Mouse (Mus musculus): ENCODE measurements at regions not wholly inside any gene's neighbourhood (a gene's known extent, or its start where the extent isn't known, plus 50 kb on each side); places are given as distances from the start of the nearest gene placed in this dataset.

DNA sequence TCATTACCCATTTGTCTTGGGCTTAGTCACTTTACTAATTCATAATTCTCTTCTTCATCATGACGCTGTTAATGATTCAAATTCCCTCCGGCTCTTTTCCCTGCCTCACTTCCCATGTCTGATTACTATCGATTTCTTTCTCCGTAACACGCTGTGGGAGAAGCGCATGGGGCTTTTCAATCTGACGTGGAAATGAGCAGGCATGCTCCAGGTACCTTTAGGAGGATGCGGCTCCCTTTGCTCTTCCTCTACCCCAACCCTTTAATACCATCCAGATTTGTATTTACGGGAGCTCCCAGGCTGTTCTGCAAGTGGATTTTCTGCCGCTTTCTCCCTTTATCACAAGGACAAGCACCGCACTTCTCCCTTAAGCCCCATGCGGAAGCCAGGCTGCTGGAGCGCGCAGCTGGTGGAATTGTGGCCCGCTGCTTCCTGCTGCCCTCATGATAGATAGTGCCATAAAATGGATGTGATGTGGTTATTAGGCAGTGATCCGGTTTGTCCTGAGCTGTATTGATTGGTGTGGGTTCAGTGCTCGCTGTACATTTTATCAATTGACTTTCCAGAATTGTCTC is 329.8 kb downstream of the Rnf144b start:
- H3K9me3 ChIP-seq (replicated peaks; ENCODE audit: low read length), result peaks cover 61% of the 10 kb centered on the region
- H3K9ac ChIP-seq (ENCODE audit: insufficient read depth, low read depth), result no peak overlapping the region
- DNase-seq (ENCODE audit: extremely low read depth), result no peak
- dilution Hi-C loops (cut with MboI; ENCODE audit: extremely low pct_ligation_motif_present, extremely low pct_unique_long_range_greater_than_20kb, low sequenced_read_pairs), result no loop called here
- no peaks in the 10 kb centered on the region for H3K79me2 ChIP-seq (replicated peaks; ENCODE audit: control insufficient read depth, extremely low read depth, insufficient read depth, poor library complexity, severe bottlenecking)
- H3K4me3 ChIP-seq (replicated peaks in 1 of 3; ENCODE audit: low read depth in 2 of 3, low read length in 2 of 3, poor library complexity in 1 of 3), result no peak overlapping the region
- H3K4me1 ChIP-seq (ENCODE audit: control insufficient read depth in 1 of 2, insufficient read depth in 2 of 2), result no peaks in the 10 kb centered on the region
- H3K27me3 ChIP-seq (replicated peaks), result no peaks in the 10 kb centered on the region
- H3K27ac ChIP-seq (ENCODE audit: insufficient read depth, low read depth), result no peak overlapping the region
- H3K36me3 ChIP-seq (replicated peaks in 1 of 2; ENCODE audit: control insufficient read depth in 1 of 2, insufficient read depth in 1 of 2, low read length in 1 of 2), result no peaks in the 10 kb centered on the region
- in situ Hi-C loops (cut with MboI; ENCODE audit: low pct_ligation_motif_present, low pct_unique_long_range_greater_than_20kb, low sequenced_read_pairs), result no loop called here
- no peak overlapping the region for H3K4me2 ChIP-seq (ENCODE audit: insufficient read depth, low read depth, poor library complexity, severe bottlenecking)
- TF ChIP-seq MXI1 (IDR thresholded peaks at IDR 0.05; ENCODE audit: low read depth, low read length) (no peak), ZKSCAN1 (IDR thresholded peaks at IDR 0.05; ENCODE audit: borderline replicate concordance, low read depth, low read length) (no peak), RCOR1 (conservative IDR thresholded peaks at IDR 0.05; ENCODE audit: low read depth, low read length) (no peak), EP300 (IDR thresholded peaks at IDR 0.05; ENCODE audit: low read length) (no peak), HCFC1 (IDR thresholded peaks at IDR 0.05; ENCODE audit: low read depth, low read length) (no peak), JUND (conservative IDR thresholded peaks at IDR 0.05; ENCODE audit: low read depth, low read length) (no peak), KAT2A (IDR thresholded peaks at IDR 0.05; ENCODE audit: insufficient replicate concordance, low read length) (no peak), ZC3H11A (IDR thresholded peaks at IDR 0.05; ENCODE audit: low read depth, low read length) (no peak), CHD2 (IDR thresholded peaks at IDR 0.05; ENCODE audit: low read length) (no peak), ZNF384 (IDR thresholded peaks at IDR 0.05; ENCODE audit: low read depth, low read length) (no peak), JUN (IDR thresholded peaks at IDR 0.05; ENCODE audit: insufficient read depth, low read depth, low read length) (no peak), MEF2A (IDR thresholded peaks at IDR 0.05; ENCODE audit: borderline replicate concordance, low read depth, low read length) (no peak)

- H3K9me3 ChIP-seq (replicated peaks; ENCODE audit: low read length), result peaks cover 61% of the 10 kb centered on the region
- H3K27me3 ChIP-seq (replicated peaks), result no peaks in the 10 kb centered on the region
- DNase-seq (ENCODE audit: extremely low read depth), result no peak
- no peak overlapping the region for H3K4me2 ChIP-seq (ENCODE audit: insufficient read depth, low read depth, poor library complexity, severe bottlenecking)
- no peak overlapping the region for H3K9ac ChIP-seq (ENCODE audit: insufficient read depth, low read depth)
- in situ Hi-C loops (cut with MboI; ENCODE audit: low pct_ligation_motif_present, low pct_unique_long_range_greater_than_20kb, low sequenced_read_pairs) (no loop called here), dilution Hi-C loops (cut with MboI; ENCODE audit: extremely low pct_ligation_motif_present, extremely low pct_unique_long_range_greater_than_20kb, low sequenced_read_pairs) (no loop called here)
- no peaks in the 10 kb centered on the region for H3K79me2 ChIP-seq (replicated peaks; ENCODE audit: control insufficient read depth, extremely low read depth, insufficient read depth, poor library complexity, severe bottlenecking)
- H3K36me3 ChIP-seq (replicated peaks in 1 of 2; ENCODE audit: control insufficient read depth in 1 of 2, insufficient read depth in 1 of 2, low read length in 1 of 2), result no peaks in the 10 kb centered on the region
- H3K4me3 ChIP-seq (replicated peaks in 1 of 3; ENCODE audit: low read depth in 2 of 3, low read length in 2 of 3, poor library complexity in 1 of 3), result no peak overlapping the region
- H3K27ac ChIP-seq (ENCODE audit: insufficient read depth, low read depth), result no peak overlapping the region
- TF ChIP-seq UBTF (IDR thresholded peaks at IDR 0.05; ENCODE audit: low read depth, low read length) (no peak), RCOR1 (conservative IDR thresholded peaks at IDR 0.05; ENCODE audit: low read depth, low read length) (no peak), HCFC1 (IDR thresholded peaks at IDR 0.05; ENCODE audit: low read depth, low read length) (no peak), SMC3 (IDR thresholded peaks at IDR 0.05; ENCODE audit: low read depth, low read length) (no peak), NRF1 (IDR thresholded peaks at IDR 0.05; ENCODE audit: low read depth, low read length) (no peak), E2F4 (IDR thresholded peaks at IDR 0.05; ENCODE audit: insufficient replicate concordance, low read depth, low read length) (no peak), JUND (conservative IDR thresholded peaks at IDR 0.05; ENCODE audit: low read depth, low read length) (no peak), MEF2A (IDR thresholded peaks at IDR 0.05; ENCODE audit: borderline replicate concordance, low read depth, low read length) (no peak), JUN (IDR thresholded peaks at IDR 0.05; ENCODE audit: insufficient read depth, low read depth, low read length) (no peak), ZNF384 (IDR thresholded peaks at IDR 0.05; ENCODE audit: low read depth, low read length) (no peak)
- no peaks in the 10 kb centered on the region for H3K4me1 ChIP-seq (ENCODE audit: control insufficient read depth in 1 of 2, insufficient read depth in 2 of 2)
Measured at GRCm38 (mm10) chr13:47462148-47462547, 339.7 kb downstream of the Rnf144b start.
